Mouse (Mus musculus) forebrain, embryonic 11.5 days (tissue): Measurements from ENCODE around the gene Bud23. TPM values are rescaled to one million over a fixed set of nuclear protein-coding genes. Genes with fewer than 3 reads are reported as not detected.

Source experiments
- ATAC-seq: fragments of 200-750 bp; cut with Nextera tagmentation; replicated peaks from 2 replicates; pipeline ENCODE4 v1.8.0; 2017; ENCODE audit warnings: moderate TSS enrichment; ENCODE audit not compliant: low FRiP score
- DNase-seq: peaks from one replicate; pipeline ENCODE4 v3.0.0-alpha.2; 2017; ENCODE audit warnings: low spot score
- H3K27ac ChIP-seq: fragments of 300-500 bp; sonication (generic); 2 replicates; pipeline ENCODE4 v1.5.1; 2014; ENCODE audit warnings: low read depth, low read length
- H3K27me3 ChIP-seq: fragments of 300-500 bp; sonication (generic); 2 replicates; pipeline ENCODE4 v1.6.1; 2014; ENCODE audit warnings: mild to moderate bottlenecking, low read length, mixed read lengths; ENCODE audit not compliant: control insufficient read depth, insufficient read depth
- H3K36me3 ChIP-seq: fragments of 300-500 bp; sonication (generic); 2 replicates; pipeline ENCODE4 v1.6.1; 2014; ENCODE audit warnings: mild to moderate bottlenecking, low read length, moderate library complexity, mixed read lengths; ENCODE audit not compliant: control insufficient read depth, insufficient read depth
- H3K4me1 ChIP-seq: fragments of 300-500 bp; sonication (generic); replicated peaks from 2 replicates; pipeline ENCODE4 v1.6.1; 2014; ENCODE audit warnings: low read length, mixed read lengths; ENCODE audit not compliant: control insufficient read depth, insufficient read depth
- H3K4me2 ChIP-seq: fragments of 300-500 bp; sonication (generic); 2 replicates; pipeline ENCODE4 v1.6.1; 2014; ENCODE audit warnings: low read depth, mild to moderate bottlenecking, low read length, moderate library complexity, mixed read lengths; ENCODE audit not compliant: severe bottlenecking
- H3K4me3 ChIP-seq: fragments of 300-500 bp; sonication (generic); 2 replicates; pipeline ENCODE4 v1.5.1; 2014; ENCODE audit warnings: low read depth, low read length
- H3K9ac ChIP-seq: fragments of 300-500 bp; sonication (generic); 2 replicates; pipeline ENCODE4 v1.6.1; 2014; ENCODE audit warnings: low read length
- H3K9me3 ChIP-seq: fragments of 300-500 bp; sonication (generic); 2 replicates; pipeline ENCODE4 v1.6.1; 2016; ENCODE audit warnings: low read length, mixed read lengths; ENCODE audit not compliant: control insufficient read depth
- WGBS: fragments of 180-500 bp; shearing (Covaris S2); extraction: QIAGEN DNeasy Blood & Tissue Kit; methylation state at CpG from one replicate; pipeline ENCODE4 v1.1.7; 2014; 5-methylcytosine and 5-hydroxymethylcytosine counted together
- polyA plus RNA-seq: library from polyadenylated mRNA; unstranded; fragments of >200 nt; fragmentation: Nextera tagmentation; extraction: Ambion mirVana; gene quantifications from 2 replicates; pipeline ENCODE4 v1.2.1, GENCODE M21; 2014

Gene Bud23
- polyA plus RNA-seq, 1 experiment from 2014 or later: 142 TPM

DNA sequence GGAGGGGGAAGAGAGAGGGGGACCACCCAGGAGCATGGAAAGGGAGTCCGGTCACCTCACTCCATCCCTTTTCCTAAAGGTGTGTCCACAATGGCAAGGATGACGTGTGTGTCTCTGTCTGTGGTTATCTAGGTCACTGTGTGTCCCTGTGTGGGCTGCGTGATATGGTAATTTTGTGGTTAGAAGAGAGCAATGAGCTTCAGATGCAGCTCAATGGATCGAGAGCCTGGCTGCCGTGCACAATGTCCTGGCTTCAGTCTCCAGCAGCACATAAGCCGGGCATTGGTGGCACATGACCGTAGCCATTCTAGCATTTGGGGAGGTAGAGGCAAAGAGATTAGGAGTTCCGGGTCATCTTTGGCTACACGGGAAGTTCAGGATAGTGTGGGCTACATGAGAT lies 25.2 kb downstream of the Bud23 start:
- no peaks in the 10 kb centered on the region; the same call in 1 of the 2 replicates for H3K9me3 ChIP-seq
- no peak overlapping the region for H3K27ac ChIP-seq
- ATAC-seq: no peak
- WGBS: 84% methylated on average over 9 of the region's 9 CpGs
- no peaks in the 10 kb centered on the region for H3K4me1 ChIP-seq
- no peak overlapping the region for H3K4me3 ChIP-seq
- DNase-seq: no peak
- H3K36me3 ChIP-seq: no peaks in the 10 kb centered on the region
- no peak overlapping the region for H3K4me2 ChIP-seq
- no peaks in the 10 kb centered on the region for H3K27me3 ChIP-seq
- H3K9ac ChIP-seq: no peak overlapping the region

DNA sequence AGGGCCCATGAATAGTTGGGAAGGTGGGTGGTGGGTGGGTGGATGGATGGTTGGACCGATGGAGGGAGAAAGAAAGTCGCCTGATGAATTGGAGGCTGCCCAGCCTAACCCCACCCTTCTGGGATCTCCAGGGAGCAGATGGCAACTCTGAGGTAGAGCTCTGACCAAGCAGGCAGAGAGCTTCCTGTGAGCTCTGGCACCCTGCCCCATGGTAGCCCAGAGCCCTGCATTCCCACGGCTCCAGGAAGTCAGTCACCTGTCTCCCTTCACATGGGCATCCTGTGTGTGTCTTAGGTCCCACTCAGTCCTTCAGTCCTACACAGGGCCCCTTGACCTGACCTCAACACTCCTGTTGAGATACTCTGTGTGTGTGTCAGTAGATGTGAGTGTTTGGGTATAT lies 26.8 kb downstream of the Bud23 start:
- H3K4me1 ChIP-seq: no peaks in the 10 kb centered on the region
- H3K9ac ChIP-seq: no peak overlapping the region
- H3K27ac ChIP-seq: no peak overlapping the region
- ATAC-seq: no peak
- H3K4me3 ChIP-seq: no peak overlapping the region
- 92% methylated on average over 3 of the region's 3 CpGs for WGBS
- no peaks in the 10 kb centered on the region for H3K27me3 ChIP-seq
- no peak overlapping the region for H3K4me2 ChIP-seq
- no peaks in the 10 kb centered on the region for H3K36me3 ChIP-seq
- DNase-seq: no peak
- H3K9me3 ChIP-seq: no peaks in the 10 kb centered on the region; the same call in 1 of the 2 replicates

DNA sequence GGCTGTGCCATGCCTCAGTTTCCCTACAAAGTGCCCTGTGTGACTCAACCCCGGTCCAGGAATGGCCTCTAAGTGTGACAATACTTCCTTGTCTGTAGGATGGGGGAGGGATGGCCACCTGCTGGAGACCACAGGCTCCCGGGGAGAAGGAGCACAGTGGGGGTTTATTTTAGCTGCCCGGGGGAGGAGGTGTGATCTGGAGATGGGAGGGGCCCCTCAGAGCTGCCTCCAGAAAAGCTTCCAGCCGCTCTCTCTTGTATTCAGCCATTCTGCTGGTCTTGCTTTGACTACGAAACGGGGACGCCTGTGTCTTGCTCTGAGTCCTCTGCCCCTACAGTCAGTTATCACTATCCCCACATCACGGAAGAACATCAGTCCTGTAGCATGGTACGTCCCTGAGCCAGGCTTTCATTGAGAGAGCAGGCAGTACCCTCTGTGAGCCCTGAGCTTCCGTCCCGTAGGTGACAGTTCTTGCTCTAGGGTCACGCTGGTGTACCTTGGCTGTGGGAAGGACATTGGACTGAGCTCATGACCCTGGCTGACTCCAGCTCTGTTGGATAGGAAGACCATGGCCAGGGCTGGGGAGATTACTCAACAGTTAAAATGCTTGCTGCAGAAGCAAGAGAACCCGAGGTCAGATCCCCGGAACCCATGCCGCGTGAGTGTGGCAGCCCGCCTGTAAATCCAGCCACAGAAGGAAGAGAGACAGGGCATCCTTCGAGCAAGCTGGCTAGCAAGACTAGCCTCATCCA lies 29.0 kb downstream of the Bud23 start:
- 62% methylated on average over 18 of the region's 18 CpGs for WGBS
- ATAC-seq (no peak), DNase-seq (no peak)
- H3K4me2 ChIP-seq: no peak overlapping the region
- no peaks in the 10 kb centered on the region for H3K4me1 ChIP-seq
- H3K27me3 ChIP-seq: no peaks in the 10 kb centered on the region
- no peak overlapping the region for H3K4me3 ChIP-seq
- H3K9me3 ChIP-seq: no peaks in the 10 kb centered on the region; the same call in 1 of the 2 replicates
- H3K9ac ChIP-seq: no peak overlapping the region
- H3K27ac ChIP-seq: no peak overlapping the region
- H3K36me3 ChIP-seq: no peaks in the 10 kb centered on the region

GRCm38 (mm10) chr5:135034593-135034992 lies 30.2 kb downstream of the Bud23 start:
- DNase-seq: no peak
- H3K4me1 ChIP-seq: no peaks in the 10 kb centered on the region
- H3K9me3 ChIP-seq: no peaks in the 10 kb centered on the region; the same call in 1 of the 2 replicates
- no peak overlapping the region for H3K27ac ChIP-seq
- no peak for ATAC-seq
- H3K4me3 ChIP-seq: no peak overlapping the region
- no peak overlapping the region for H3K4me2 ChIP-seq
- WGBS: 100% methylated on average over 2 of the region's 2 CpGs
- no peak overlapping the region for H3K9ac ChIP-seq
- no peaks in the 10 kb centered on the region for H3K27me3 ChIP-seq
- H3K36me3 ChIP-seq: no peaks in the 10 kb centered on the region

GRCm38 (mm10) chr5:135032581-135032980 lies 32.2 kb downstream of the Bud23 start:
- Histone ChIP-seq H3K9ac (no peak overlapping the region), H3K4me1 (no peaks in the 10 kb centered on the region), H3K27me3 (no peaks in the 10 kb centered on the region), H3K27ac (no peak overlapping the region), H3K36me3 (no peaks in the 10 kb centered on the region), H3K4me3 (no peak overlapping the region), H3K9me3 (no peaks in the 10 kb centered on the region; the same call in 1 of the 2 replicates), H3K4me2 (no peak overlapping the region)
- 92% methylated on average over 5 of the region's 5 CpGs for WGBS
- DNase-seq (no peak), ATAC-seq (no peak)

GRCm38 (mm10) chr5:135029007-135029854 lies 35.5 kb downstream of the Bud23 start:
- Histone ChIP-seq H3K4me2 (no peak overlapping the region), H3K4me3 (no peak overlapping the region), H3K9ac (no peak overlapping the region), H3K27ac (no peak overlapping the region), H3K9me3 (no peaks in the 10 kb centered on the region), H3K36me3 (no peaks in the 10 kb centered on the region), H3K4me1 (peaks cover 5% of the 10 kb centered on the region; the same call in 1 of the 2 replicates), H3K27me3 (no peaks in the 10 kb centered on the region)
- DNase-seq (no peak), ATAC-seq (no peak)
- WGBS: 58% methylated on average over 18 of the region's 18 CpGs

GRCm38 (mm10) chr5:135025899-135026298 lies 38.9 kb downstream of the Bud23 start:
- no peak for DNase-seq
- H3K27ac ChIP-seq: no peak overlapping the region
- H3K4me2 ChIP-seq: no peak overlapping the region
- no peaks in the 10 kb centered on the region for H3K36me3 ChIP-seq
- peaks cover 9% of the 10 kb centered on the region; the same call in 1 of the 2 replicates for H3K4me1 ChIP-seq
- no peaks in the 10 kb centered on the region for H3K27me3 ChIP-seq
- H3K9ac ChIP-seq: no peak overlapping the region
- H3K4me3 ChIP-seq: no peak overlapping the region
- 30% methylated on average over 7 of the region's 7 CpGs for WGBS
- no peak for ATAC-seq
- no peaks in the 10 kb centered on the region for H3K9me3 ChIP-seq

GRCm38 (mm10) chr5:135024665-135025224 lies 40.0 kb downstream of the Bud23 start:
- WGBS: 74% methylated on average over 11 of the region's 11 CpGs
- ATAC-seq (no peak), DNase-seq (no peak)
- Histone ChIP-seq H3K27ac (no peak overlapping the region), H3K9me3 (no peaks in the 10 kb centered on the region), H3K4me3 (peak overlapping the region; percentile 73), H3K27me3 (no peaks in the 10 kb centered on the region), H3K4me1 (peaks cover 9% of the 10 kb centered on the region; the same call in 1 of the 2 replicates), H3K36me3 (no peaks in the 10 kb centered on the region), H3K9ac (no peak overlapping the region), H3K4me2 (peak overlapping the region; percentile 98; the same call in 1 of the 2 replicates)
